8 mouse cellular contexts compared by ENCODE assay signal in the genomic region with DNA sequence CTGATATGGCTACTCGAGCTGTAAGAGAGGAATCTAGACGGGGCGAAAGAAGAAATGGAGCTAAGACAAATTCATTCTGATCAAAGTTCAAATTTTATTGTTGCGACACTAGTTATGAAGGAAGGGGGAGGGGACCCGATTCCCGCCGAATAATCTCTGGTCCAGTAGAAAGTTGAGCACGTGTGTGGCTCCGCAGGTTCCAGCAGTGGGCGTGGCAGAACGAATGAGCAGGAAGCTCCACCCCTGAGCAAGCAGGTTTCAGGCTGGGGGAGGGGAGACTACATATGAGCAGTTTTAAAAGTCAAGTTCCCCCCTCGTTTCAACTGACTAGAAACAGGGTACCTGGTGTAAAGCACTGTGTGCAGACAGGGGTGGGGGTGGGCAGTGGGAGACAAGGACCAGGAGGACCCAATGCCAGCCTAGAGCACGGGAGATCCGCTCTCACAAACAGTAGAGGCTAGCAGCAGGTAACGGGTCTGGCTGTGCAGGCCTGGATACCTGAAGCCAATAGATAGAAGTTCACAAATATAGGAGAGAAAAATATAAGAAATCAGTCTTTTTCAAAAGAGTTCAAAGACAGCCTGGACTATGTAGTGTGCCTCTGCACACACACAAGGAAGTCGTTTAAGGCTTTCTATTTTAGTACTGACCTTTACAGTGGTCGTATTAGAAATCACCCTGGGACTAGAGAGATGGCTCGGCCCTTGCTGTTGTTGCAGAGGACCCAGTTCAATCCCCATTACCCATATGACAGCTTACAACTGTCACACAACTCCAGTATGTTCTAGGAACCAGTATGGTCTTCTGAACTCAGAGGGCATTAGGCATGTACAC. TPM values are rescaled to one million over a fixed set of nuclear protein-coding genes. Genes with fewer than 3 reads are reported as not detected.
A peak's percentile ranks its signal among the peaks of the same experiment; 100 is the strongest.
DNase-seq lines count a peak whose midpoint lies in the region; ATAC-seq and TF ChIP-seq lines count a peak whose summit lies in the region.

No protein-coding gene starts in this region.

- no peaks in the 10 kb centered on the region for H3K27me3 ChIP-seq in G1E (ENCODE audit: insufficient read depth, low read length)
- H3K27me3 ChIP-seq in limb, embryonic 12.5 days = no peaks in the 10 kb centered on the region
- H3K27me3 ChIP-seq in midbrain, postnatal 0 days (ENCODE audit: insufficient read depth, low read length) = no peaks in the 10 kb centered on the region

- DNase-seq in CD4-positive helper T cell, adult 2 months (ENCODE audit: low read depth, low spot score) = peak; percentile 45
- DNase-seq in G1E (ENCODE audit: low spot score) = no peak
- peak; percentile 13 for DNase-seq in heart, postnatal 4 days
- no peak for DNase-seq in midbrain, postnatal 0 days (ENCODE audit: low spot score)
- no peak for DNase-seq in layer of hippocampus, adult 18-20 months (ENCODE audit: low spot score in 2 of 2)
- no peak for DNase-seq in adrenal gland, postnatal 4 days (ENCODE audit: low spot score in 2 of 2)
- DNase-seq in frontal cortex, postnatal 10 days (ENCODE audit: low spot score in 2 of 2) = no peak

- 17% methylated on average over 18 of the region's 18 CpGs for WGBS in limb, embryonic 12.5 days
- 19% methylated on average over 18 of the region's 18 CpGs for WGBS in midbrain, postnatal 0 days

- H3K4me3 ChIP-seq in G1E (ENCODE audit: low read depth, low read length) = peak overlapping the region; percentile 66; the same call in 1 of the 2 replicates
- H3K4me3 ChIP-seq in limb, embryonic 12.5 days (replicated peaks) = peak overlapping the region; percentile 30
- peak overlapping the region; percentile 24 for H3K4me3 ChIP-seq in midbrain, postnatal 0 days (ENCODE audit: low read depth, low read length)

- ATAC-seq in G1E (ENCODE audit: extremely low read depth, insufficient number of reproducible peaks, low FRiP score, poor library complexity, severe bottlenecking) = peak; percentile 17; the same call in 1 of the 2 replicates
- peak; percentile 65; the same call in 1 of the 2 replicates for ATAC-seq in limb, embryonic 12.5 days (ENCODE audit: insufficient number of reproducible peaks, insufficient read depth, low FRiP score, low TSS enrichment, low read depth)
- peak; percentile 34; the same call in 1 of the 2 replicates for ATAC-seq in midbrain, postnatal 0 days (ENCODE audit: low FRiP score)

- H3K27ac ChIP-seq in limb, embryonic 12.5 days = no peak overlapping the region
- no peak overlapping the region for H3K27ac ChIP-seq in midbrain, postnatal 0 days (ENCODE audit: low read depth, low read length)

- H3K9ac ChIP-seq in limb, embryonic 12.5 days (replicated peaks) = peak overlapping the region; percentile 34; the same call in 1 of the 2 replicates
- H3K9ac ChIP-seq in midbrain, postnatal 0 days (replicated peaks; ENCODE audit: low read length, poor library complexity, severe bottlenecking) = no peak overlapping the region

- TF ChIP-seq CTCF in G1E (IDR thresholded peaks at IDR 0.05; ENCODE audit: low read depth, low read length) = no peak
- no peak for TF ChIP-seq CTCF in midbrain, postnatal 0 days (IDR thresholded peaks at IDR 0.05)

- H3K4me2 ChIP-seq in limb, embryonic 12.5 days = peak overlapping the region; percentile 55
- H3K4me2 ChIP-seq in midbrain, postnatal 0 days (ENCODE audit: low read depth, low read length, poor library complexity, severe bottlenecking) = peak overlapping the region; percentile 51

- H3K9me3 ChIP-seq in G1E (replicated peaks) = no peaks in the 10 kb centered on the region
- H3K9me3 ChIP-seq in limb, embryonic 12.5 days = no peaks in the 10 kb centered on the region
- no peaks in the 10 kb centered on the region for H3K9me3 ChIP-seq in midbrain, postnatal 0 days (ENCODE audit: low read length)

- peaks cover 35% of the 10 kb centered on the region for H3K36me3 ChIP-seq in G1E (replicated peaks)
- peaks cover 23% of the 10 kb centered on the region for H3K36me3 ChIP-seq in limb, embryonic 12.5 days
- H3K36me3 ChIP-seq in midbrain, postnatal 0 days (ENCODE audit: insufficient read depth, low read length) = no peaks in the 10 kb centered on the region

- peaks cover 25% of the 10 kb centered on the region for H3K4me1 ChIP-seq in G1E (ENCODE audit: insufficient read depth, low read depth, low read length)
- peaks cover 9% of the 10 kb centered on the region for H3K4me1 ChIP-seq in limb, embryonic 12.5 days (replicated peaks)
- no peaks in the 10 kb centered on the region for H3K4me1 ChIP-seq in midbrain, postnatal 0 days (ENCODE audit: insufficient read depth, low read length)

RNA-seq across cellular contexts. Expression of gene Ino80d, which starts 15.6 kb away (rescaled TPM):
- total RNA-seq in G1E (2014; fragmentation: Nextera tagmentation) = 86.8 and 92.7 TPM in 2 replicates
- total RNA-seq in G1E (2017) = 20.9 and 24.5 TPM in 2 replicates
- polyA plus RNA-seq in G1E (2012) = 3.6 and 4.6 TPM in 2 replicates
- total RNA-seq in heart, postnatal 4 days (2021) = 10 to 100 TPM; 26.0 to 27.3 TPM
- polyA plus RNA-seq in limb, embryonic 12.5 days (2016; fragmentation: Nextera tagmentation; extraction: Ambion mirVana) = 9.9 and 10.8 TPM in 2 replicates
- total RNA-seq in midbrain, postnatal 0 days (2014; rRNA removed) = 11.0 and 15.0 TPM in 2 replicates
- polyA plus RNA-seq in midbrain, postnatal 0 days (2015; fragmentation: Nextera tagmentation; extraction: Ambion mirVana) = 5.1 and 7.3 TPM in 2 replicates
- 10 to 100 TPM; 27.7 to 28.6 TPM for total RNA-seq in layer of hippocampus, adult 18-20 months (2021)
- total RNA-seq in adrenal gland, postnatal 4 days (2021) = 10 to 100 TPM; 37.4 to 40.0 TPM

RNA-seq across cellular contexts. Expression of gene Eef1b2, which starts 46.6 kb away (rescaled TPM):
- total RNA-seq in G1E (2014; fragmentation: Nextera tagmentation) = 533 and 593 TPM in 2 replicates
- 2,744 and 2,961 TPM in 2 replicates for total RNA-seq in G1E (2017)
- 380 and 673 TPM in 2 replicates for polyA plus RNA-seq in G1E (2012)
- 100 to 1,000 TPM; 497 to 542 TPM for total RNA-seq in heart, postnatal 4 days (2021)
- polyA plus RNA-seq in limb, embryonic 12.5 days (2016; fragmentation: Nextera tagmentation; extraction: Ambion mirVana) = 528 and 595 TPM in 2 replicates
- total RNA-seq in midbrain, postnatal 0 days (2014; rRNA removed) = 617 and 653 TPM in 2 replicates
- polyA plus RNA-seq in midbrain, postnatal 0 days (2015; fragmentation: Nextera tagmentation; extraction: Ambion mirVana) = 449 and 480 TPM in 2 replicates
- total RNA-seq in layer of hippocampus, adult 18-20 months (2021) = 100 to 1,000 TPM; 348 to 359 TPM
- total RNA-seq in adrenal gland, postnatal 4 days (2021) = 100 to 1,000 TPM; 864 to 879 TPM

RNA-seq across cellular contexts. Expression of gene Ndufs1, which starts 46.6 kb away (rescaled TPM):
- total RNA-seq in G1E (2014; fragmentation: Nextera tagmentation) = 176 and 217 TPM in 2 replicates
- total RNA-seq in G1E (2017) = 301 and 302 TPM in 2 replicates
- 57.4 and 85.7 TPM in 2 replicates for polyA plus RNA-seq in G1E (2012)
- total RNA-seq in heart, postnatal 4 days (2021) = 100 to 1,000 TPM; 533 to 564 TPM
- polyA plus RNA-seq in limb, embryonic 12.5 days (2016; fragmentation: Nextera tagmentation; extraction: Ambion mirVana) = 139 and 141 TPM in 2 replicates
- total RNA-seq in midbrain, postnatal 0 days (2014; rRNA removed) = 117 and 137 TPM in 2 replicates
- polyA plus RNA-seq in midbrain, postnatal 0 days (2015; fragmentation: Nextera tagmentation; extraction: Ambion mirVana) = 128 and 134 TPM in 2 replicates
- 100 to 1,000 TPM; 149 to 154 TPM for total RNA-seq in layer of hippocampus, adult 18-20 months (2021)
- 100 to 1,000 TPM; 207 to 213 TPM for total RNA-seq in adrenal gland, postnatal 4 days (2021)

Comparison
In these comparisons a context has a peak if more than half of its experiments do, and no peak if none do; other contexts are left out.
1. DNase-seq: peak in CD4-positive helper T cell, adult 2 months (single experiment) and heart, postnatal 4 days (single experiment); none in G1E (single experiment), midbrain, postnatal 0 days (single experiment), layer of hippocampus, adult 18-20 months (0 of 2), adrenal gland, postnatal 4 days (0 of 2) and frontal cortex, postnatal 10 days (0 of 2).
2. Peak in every context shown above with its lines, with median percentiles within 50 percentile points of each other: ATAC-seq and H3K4me3 ChIP-seq.